Mouse (Mus musculus): ENCODE results near the gene Gm9602.
"Not testable (repeated sequence)": the region's sequence is repeated elsewhere in the genome, so short reads cannot be mapped to it uniquely, and the experiment has no call there.

Gm9602 gene

DNA sequence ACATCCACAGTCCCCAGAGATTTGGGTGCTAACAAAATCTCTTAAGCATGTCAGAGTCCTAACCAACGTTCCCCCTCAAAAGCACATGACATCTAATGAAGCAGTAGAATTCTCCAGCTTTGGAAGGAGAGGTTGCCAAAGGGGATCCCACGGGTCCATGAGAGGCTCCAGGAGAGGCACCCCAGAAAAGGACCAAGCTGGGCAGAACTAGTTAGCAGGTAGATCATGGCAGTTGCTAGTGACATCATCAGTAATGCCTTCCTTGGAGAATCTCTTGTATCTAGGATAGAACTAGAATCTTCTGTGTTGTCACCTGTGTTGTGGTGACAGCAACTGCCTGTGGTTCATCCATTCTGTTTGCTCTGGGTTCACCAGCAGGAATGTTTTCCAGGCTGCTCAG is at the start of gene Gm9602:
Gm9602 (plus strand) TSS at position 301 of the 400 bp plus-strand sequence.
- not testable (repeated sequence) for DNase-seq

GRCm38 (mm10) chr14:4806421-4806820 is 30.3 kb downstream of the Gm9602 start:
- not testable (repeated sequence) for DNase-seq

- DNase-seq: not testable (repeated sequence)
Measured at GRCm38 (mm10) chr14:4821950-4822349, 45.8 kb downstream of the Gm9602 start.

All from kidney, postnatal 36 days (tissue).